In genomic region chr7:6194129-6194528, GRCm38 (mm10) we compare ENCODE assay signal across 9 mouse cellular contexts. TPM values are rescaled to one million over a fixed set of nuclear protein-coding genes. Genes with fewer than 3 reads are reported as not detected.
A peak's percentile ranks its signal among the peaks of the same experiment; 100 is the strongest.
DNase-seq lines count a peak whose midpoint lies in the region; TF ChIP-seq lines count a peak whose summit lies in the region.
"Had no signal": no experiment of that assay in that cellular context is flagged by ENCODE, and none has a peak within 500 bp of the region (broad histone marks: within the 10 kb centered on the region; RNA-seq: fewer than 3 reads in every experiment).

No protein-coding gene starts in this region.

- no peak overlapping the region for H3K27ac ChIP-seq in bone marrow, adult 2 months (ENCODE audit: control insufficient read depth, insufficient read depth, low read depth, low read length, poor library complexity)
- H3K27ac ChIP-seq in embryonic fibroblast, embryonic 13.5 days (ENCODE audit: insufficient read depth, low read length): no peak overlapping the region
- no peak overlapping the region for H3K27ac ChIP-seq in hindbrain, embryonic 10.5 days
- no peak overlapping the region for H3K27ac ChIP-seq in limb, embryonic 10.5 days
- no peak overlapping the region for H3K27ac ChIP-seq in midbrain, embryonic 10.5 days (replicated peaks)
- H3K27ac ChIP-seq in small intestine, adult 2 months (ENCODE audit: insufficient read depth, low read depth, low read length): no peak overlapping the region

- DNase-seq in kidney, adult 18-20 months: peak; percentile 55
- no peak for DNase-seq in kidney, adult 11 months
- peak; percentile 63 for DNase-seq in hindbrain, embryonic 10.5 days (ENCODE audit: low spot score)
- DNase-seq in limb, embryonic 10.5 days (ENCODE audit: low spot score): peak; percentile 78
- DNase-seq in midbrain, embryonic 10.5 days (ENCODE audit: low spot score): peak; percentile 63

- TF ChIP-seq CTCF in bone marrow, adult 2 months (IDR thresholded peaks at IDR 0.05; ENCODE audit: control insufficient read depth, insufficient read depth, low read length): peak; percentile 91
- peak; percentile 87 for TF ChIP-seq CTCF in embryonic fibroblast, embryonic 13.5 days (IDR thresholded peaks at IDR 0.05; ENCODE audit: borderline replicate concordance, insufficient read depth, low read length)
- TF ChIP-seq CTCF in small intestine, adult 2 months (IDR thresholded peaks at IDR 0.05; ENCODE audit: extremely low read depth, insufficient read length, insufficient replicate concordance, low read depth, low read length): peak; percentile 88; the same call in 1 of the 2 replicates

- H3K36me3 ChIP-seq in hindbrain, embryonic 10.5 days: peaks cover 16% of the 10 kb centered on the region
- peaks cover 13% of the 10 kb centered on the region for H3K36me3 ChIP-seq in limb, embryonic 10.5 days
- peaks cover 16% of the 10 kb centered on the region for H3K36me3 ChIP-seq in midbrain, embryonic 10.5 days
- no peaks in the 10 kb centered on the region for H3K36me3 ChIP-seq in small intestine, adult 2 months (ENCODE audit: control insufficient read depth, insufficient read depth, low read length)

- TF ChIP-seq POLR2A in bone marrow, adult 2 months (IDR thresholded peaks at IDR 0.05; ENCODE audit: borderline replicate concordance, control insufficient read depth, low read depth, low read length): no peak
- no peak for TF ChIP-seq POLR2A in embryonic fibroblast, embryonic 13.5 days (IDR thresholded peaks at IDR 0.05; ENCODE audit: low read depth, low read length)
- TF ChIP-seq POLR2A in small intestine, adult 2 months (IDR thresholded peaks at IDR 0.05; ENCODE audit: low read depth, low read length): no peak

- whole genome bisulfite sequencing in bone marrow, adult 2 months: 21% methylated on average over 5 of the region's 5 CpGs
- 20% methylated on average over 5 of the region's 5 CpGs for WGBS in hindbrain, embryonic 10.5 days
- WGBS in limb, embryonic 10.5 days: 18% methylated on average over 5 of the region's 5 CpGs
- 24% methylated on average over 5 of the region's 5 CpGs for WGBS in midbrain, embryonic 10.5 days
- 19% methylated on average over 5 of the region's 5 CpGs for WGBS in small intestine, adult 2 months

- no peak overlapping the region for H3K4me3 ChIP-seq in bone marrow, adult 2 months (replicated peaks; ENCODE audit: control insufficient read depth, low read depth, low read length)
- no peak overlapping the region for H3K4me3 ChIP-seq in embryonic fibroblast, embryonic 13.5 days (ENCODE audit: insufficient read depth, low read length)
- H3K4me3 ChIP-seq in hindbrain, embryonic 10.5 days: no peak overlapping the region
- H3K4me3 ChIP-seq in limb, embryonic 10.5 days: no peak overlapping the region
- H3K4me3 ChIP-seq in midbrain, embryonic 10.5 days: no peak overlapping the region
- H3K4me3 ChIP-seq in small intestine, adult 2 months (ENCODE audit: low read depth, low read length): no peak overlapping the region
- H3K4me3 ChIP-seq: myocyte had no signal

- no peaks in the 10 kb centered on the region for H3K4me1 ChIP-seq in bone marrow, adult 2 months (ENCODE audit: control insufficient read depth, insufficient read depth, low read length)
- no peaks in the 10 kb centered on the region for H3K4me1 ChIP-seq in embryonic fibroblast, embryonic 13.5 days (ENCODE audit: control insufficient read depth, insufficient read depth, low read length)
- 0 out of 2 replicates have a peak, but pooled peaks cover 3% of the 10 kb centered on the region for H3K4me1 ChIP-seq in hindbrain, embryonic 10.5 days (replicated peaks)
- H3K4me1 ChIP-seq in limb, embryonic 10.5 days: peaks cover 4% of the 10 kb centered on the region
- H3K4me1 ChIP-seq in midbrain, embryonic 10.5 days: no peaks in the 10 kb centered on the region
- no peaks in the 10 kb centered on the region for H3K4me1 ChIP-seq in small intestine, adult 2 months (ENCODE audit: control insufficient read depth, insufficient read depth, insufficient read length, low read length)

- H3K27me3 ChIP-seq in hindbrain, embryonic 10.5 days (ENCODE audit: insufficient read depth, poor library complexity, severe bottlenecking): peaks cover 6% of the 10 kb centered on the region
- peaks cover 11% of the 10 kb centered on the region for H3K27me3 ChIP-seq in limb, embryonic 10.5 days (ENCODE audit: low read depth, poor library complexity, severe bottlenecking)
- peaks cover 8% of the 10 kb centered on the region for H3K27me3 ChIP-seq in midbrain, embryonic 10.5 days (ENCODE audit: low read depth, poor library complexity, severe bottlenecking)
- no peaks in the 10 kb centered on the region for H3K27me3 ChIP-seq in small intestine, adult 2 months (ENCODE audit: control insufficient read depth, insufficient read depth, low read length)

- peaks cover 5% of the 10 kb centered on the region; the same call in 1 of the 2 replicates for H3K9me3 ChIP-seq in hindbrain, embryonic 10.5 days
- no peaks in the 10 kb centered on the region for H3K9me3 ChIP-seq in limb, embryonic 10.5 days (replicated peaks)
- H3K9me3 ChIP-seq in midbrain, embryonic 10.5 days (replicated peaks): peaks cover 11% of the 10 kb centered on the region; the same call in 1 of the 2 replicates

RNA-seq across cellular contexts. Expression of gene Galp, which starts 2.8 kb away (rescaled TPM):
- polyA plus RNA-seq in bone marrow, adult 2 months (2011; ENCODE audit: insufficient read depth, insufficient read length, low replicate concordance, missing spikeins): not detected in 2 replicates
- not detected in 2 replicates for polyA plus RNA-seq in embryonic fibroblast, embryonic 13.5 days (2011; ENCODE audit: insufficient read length, low read depth, missing spikeins)
- not detected in 2 replicates for polyA plus RNA-seq in hindbrain, embryonic 10.5 days (2016; fragmentation: Nextera tagmentation; extraction: Ambion mirVana)
- not detected in 2 replicates for polyA plus RNA-seq in limb, embryonic 10.5 days (2016; fragmentation: Nextera tagmentation; extraction: Ambion mirVana)
- polyA plus RNA-seq in midbrain, embryonic 10.5 days (2016; fragmentation: Nextera tagmentation; extraction: Ambion mirVana): not detected in 2 replicates
- polyA plus RNA-seq in small intestine, adult 2 months (2012; rRNA removed): not detected in 2 replicates
- polyA plus RNA-seq: myocyte had no signal

RNA-seq across cellular contexts. Expression of gene Zfp444, which starts 22.1 kb away (rescaled TPM):
- polyA plus RNA-seq in bone marrow, adult 2 months (2011; ENCODE audit: insufficient read depth, insufficient read length, low replicate concordance, missing spikeins): 9.5 and 14.9 TPM in 2 replicates
- 15.2 and 20.9 TPM in 2 replicates for polyA plus RNA-seq in embryonic fibroblast, embryonic 13.5 days (2011; ENCODE audit: insufficient read length, low read depth, missing spikeins)
- 84.4 and 91.4 TPM in 2 replicates for polyA plus RNA-seq in hindbrain, embryonic 10.5 days (2016; fragmentation: Nextera tagmentation; extraction: Ambion mirVana)
- polyA plus RNA-seq in limb, embryonic 10.5 days (2016; fragmentation: Nextera tagmentation; extraction: Ambion mirVana): 85.6 and 88.3 TPM in 2 replicates
- 81.8 and 86.1 TPM in 2 replicates for polyA plus RNA-seq in midbrain, embryonic 10.5 days (2016; fragmentation: Nextera tagmentation; extraction: Ambion mirVana)
- polyA plus RNA-seq in small intestine, adult 2 months (2012; rRNA removed): 12.7 and 33.9 TPM in 2 replicates

RNA-seq across cellular contexts. Expression of gene Zscan5b, which starts 27.9 kb away (rescaled TPM):
- not detected in 2 replicates for polyA plus RNA-seq in bone marrow, adult 2 months (2011; ENCODE audit: insufficient read depth, insufficient read length, low replicate concordance, missing spikeins)
- not detected in 2 replicates for polyA plus RNA-seq in embryonic fibroblast, embryonic 13.5 days (2011; ENCODE audit: insufficient read length, low read depth, missing spikeins)
- polyA plus RNA-seq in hindbrain, embryonic 10.5 days (2016; fragmentation: Nextera tagmentation; extraction: Ambion mirVana): not detected in 2 replicates
- polyA plus RNA-seq in limb, embryonic 10.5 days (2016; fragmentation: Nextera tagmentation; extraction: Ambion mirVana): not detected in 2 replicates
- not detected in 2 replicates for polyA plus RNA-seq in midbrain, embryonic 10.5 days (2016; fragmentation: Nextera tagmentation; extraction: Ambion mirVana)
- polyA plus RNA-seq in small intestine, adult 2 months (2012; rRNA removed): not detected in 2 replicates
- polyA plus RNA-seq: myocyte had no signal

RNA-seq across cellular contexts. Expression of gene Zfp787, which starts 38.3 kb away (rescaled TPM):
- polyA plus RNA-seq in bone marrow, adult 2 months (2011; ENCODE audit: insufficient read depth, insufficient read length, low replicate concordance, missing spikeins): 15.3 and 38.1 TPM in 2 replicates
- 14.2 and 19.0 TPM in 2 replicates for polyA plus RNA-seq in embryonic fibroblast, embryonic 13.5 days (2011; ENCODE audit: insufficient read length, low read depth, missing spikeins)
- polyA plus RNA-seq in hindbrain, embryonic 10.5 days (2016; fragmentation: Nextera tagmentation; extraction: Ambion mirVana): 24.2 and 31.8 TPM in 2 replicates
- polyA plus RNA-seq in limb, embryonic 10.5 days (2016; fragmentation: Nextera tagmentation; extraction: Ambion mirVana): 29.8 and 32.4 TPM in 2 replicates
- 25.0 and 27.3 TPM in 2 replicates for polyA plus RNA-seq in midbrain, embryonic 10.5 days (2016; fragmentation: Nextera tagmentation; extraction: Ambion mirVana)
- 32.3 and 62.7 TPM in 2 replicates for polyA plus RNA-seq in small intestine, adult 2 months (2012; rRNA removed)

RNA-seq across cellular contexts. Expression of gene Epp13, which starts 58.4 kb away (rescaled TPM):
- polyA plus RNA-seq in bone marrow, adult 2 months (2011; ENCODE audit: insufficient read depth, insufficient read length, low replicate concordance, missing spikeins): not detected in 2 replicates
- polyA plus RNA-seq in embryonic fibroblast, embryonic 13.5 days (2011; ENCODE audit: insufficient read length, low read depth, missing spikeins): not detected in 2 replicates
- 0.24 TPM in 1 of 2 replicates, not detected in the other for polyA plus RNA-seq in hindbrain, embryonic 10.5 days (2016; fragmentation: Nextera tagmentation; extraction: Ambion mirVana)
- not detected in 2 replicates for polyA plus RNA-seq in limb, embryonic 10.5 days (2016; fragmentation: Nextera tagmentation; extraction: Ambion mirVana)
- polyA plus RNA-seq in midbrain, embryonic 10.5 days (2016; fragmentation: Nextera tagmentation; extraction: Ambion mirVana): not detected in 2 replicates
- not detected in 2 replicates for polyA plus RNA-seq in small intestine, adult 2 months (2012; rRNA removed)
- polyA plus RNA-seq: myocyte had no signal
